Comparison of ENCODE assay signal across 11 mouse cellular contexts in the genomic region with DNA sequence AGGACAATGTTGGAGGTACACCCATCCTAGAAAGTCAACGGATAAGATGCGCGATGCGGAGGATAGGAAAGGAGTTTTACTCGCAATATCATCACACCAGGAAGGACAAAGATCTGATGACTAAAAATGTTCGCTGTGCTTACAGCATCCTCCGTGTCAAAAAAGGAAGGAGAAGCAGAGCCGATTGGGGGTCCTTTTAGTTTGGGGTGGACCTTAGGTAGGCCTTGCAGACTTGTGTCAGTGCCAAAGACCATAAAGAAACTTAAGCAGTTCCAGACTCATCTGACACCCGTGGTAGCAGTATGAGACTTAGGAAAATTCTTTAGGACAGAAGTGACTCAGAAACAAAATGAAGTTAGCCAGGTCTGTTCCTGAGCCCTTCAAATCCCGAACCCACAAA. TPM values are rescaled to one million over a fixed set of nuclear protein-coding genes. Genes with fewer than 3 reads are reported as not detected.
DNase-seq lines count a peak whose midpoint lies in the region; ATAC-seq and TF ChIP-seq lines count a peak whose summit lies in the region.
"Not testable (repeated sequence)": the region's sequence is repeated elsewhere in the genome, so short reads cannot be mapped to it uniquely, and the experiment has no call there.
"Had no signal": no experiment of that assay in that cellular context is flagged by ENCODE, and none has a peak within 500 bp of the region (broad histone marks: within the 10 kb centered on the region; RNA-seq: fewer than 3 reads in every experiment).

No protein-coding gene starts in this region.

- peak; percentile 25 for DNase-seq in 3T3-L1 (ENCODE audit: low read depth, low spot score)
- not testable (repeated sequence) for DNase-seq in cerebellum, adult 2 months; forebrain, embryonic 11.5 days (ENCODE audit: low spot score); liver, adult 2 months (ENCODE audit: extremely low read depth, low read depth, low spot score)

- not testable (repeated sequence) for H3K36me3 ChIP-seq in forebrain, embryonic 11.5 days (ENCODE audit: control insufficient read depth, insufficient read depth, low read length); intestine, embryonic 16.5 days (ENCODE audit: control insufficient read depth, insufficient read depth, low read length); liver, adult 2 months (ENCODE audit: control insufficient read depth, insufficient read depth, low read length); neural tube, embryonic 15.5 days
- peaks cover 14% of the 10 kb centered on the region for H3K36me3 ChIP-seq in heart, embryonic 14.5 days (ENCODE audit: control insufficient read depth, insufficient read depth, low read length)
- peaks cover 22% of the 10 kb centered on the region for H3K36me3 ChIP-seq in megakaryocyte, embryonic 14.5 days (replicated peaks; ENCODE audit: low read length)

- ATAC-seq in forebrain, embryonic 11.5 days (replicated peaks; ENCODE audit: low FRiP score) = peak; percentile 8; the same call in 1 of the 2 replicates
- not testable (repeated sequence) for ATAC-seq in heart, embryonic 14.5 days (ENCODE audit: insufficient number of reproducible peaks, insufficient read depth, low FRiP score, low read depth); neural tube, embryonic 15.5 days (ENCODE audit: low FRiP score)
- ATAC-seq in intestine, embryonic 16.5 days = peak; percentile 2

- not testable (repeated sequence) for TF ChIP-seq CTCF in cerebellum, adult 2 months (IDR thresholded peaks at IDR 0.05; ENCODE audit: borderline replicate concordance, insufficient read depth, low read depth, low read length); liver, adult 2 months (IDR thresholded peaks at IDR 0.05; ENCODE audit: low read depth, low read length)

- peak overlapping the region; percentile 47 for H3K4me3 ChIP-seq in cerebellum, adult 2 months (replicated peaks; ENCODE audit: insufficient read depth, low read depth, low read length)
- H3K4me3 ChIP-seq in forebrain, embryonic 11.5 days (ENCODE audit: low read depth, low read length) = peak overlapping the region; percentile 91
- peak overlapping the region; percentile 47 to 76 for H3K4me3 ChIP-seq in heart, embryonic 14.5 days (ENCODE audit: control insufficient read depth in 1 of 2, insufficient read depth in 1 of 2, low read depth in 1 of 2, low read length in 2 of 2)
- H3K4me3 ChIP-seq in intestine, embryonic 16.5 days (ENCODE audit: low read length) = peak overlapping the region; percentile 97
- peak overlapping the region; percentile 41 for H3K4me3 ChIP-seq in liver, adult 2 months (ENCODE audit: insufficient read depth, low read depth, low read length)
- H3K4me3 ChIP-seq in megakaryocyte, embryonic 14.5 days (replicated peaks) = peak overlapping the region; percentile 86
- H3K4me3 ChIP-seq in neural tube, embryonic 15.5 days (replicated peaks) = peak overlapping the region; percentile 99

- not testable (repeated sequence) for H3K27me3 ChIP-seq in cerebellum, adult 2 months (ENCODE audit: control insufficient read depth, insufficient read depth, low read length); forebrain, embryonic 11.5 days (ENCODE audit: control insufficient read depth, insufficient read depth, low read length); heart, embryonic 14.5 days (ENCODE audit: control insufficient read depth, insufficient read depth, low read length); intestine, embryonic 16.5 days (replicated peaks; ENCODE audit: control insufficient read depth, insufficient read depth, low read length); liver, adult 2 months (ENCODE audit: control insufficient read depth, insufficient read depth, low read length); megakaryocyte, embryonic 14.5 days (replicated peaks); neural tube, embryonic 15.5 days (replicated peaks)

- 3% methylated on average over 10 of the region's 10 CpGs for WGBS in cerebellum, adult 2 months
- WGBS in forebrain, embryonic 11.5 days = 6% methylated on average over 8 of the region's 10 CpGs
- 7% methylated on average over 6 of the region's 10 CpGs for WGBS in heart, embryonic 14.5 days
- WGBS in intestine, embryonic 16.5 days = 2% methylated on average over 9 of the region's 10 CpGs
- 5% methylated on average over 10 of the region's 10 CpGs for WGBS in liver, adult 2 months
- WGBS in neural tube, embryonic 15.5 days = 5% methylated on average over 10 of the region's 10 CpGs

- not testable (repeated sequence) for TF ChIP-seq POLR2A in cerebellum, adult 2 months (IDR thresholded peaks at IDR 0.05; ENCODE audit: borderline replicate concordance, insufficient read depth, low read length); liver, adult 2 months (IDR thresholded peaks at IDR 0.05; ENCODE audit: extremely low read depth, insufficient read depth, low read length)

- H3K27ac ChIP-seq in cerebellum, adult 2 months (ENCODE audit: insufficient read depth, low read length); forebrain, embryonic 11.5 days (ENCODE audit: low read depth, low read length); intestine, embryonic 16.5 days (ENCODE audit: low read length); liver, adult 2 months (replicated peaks; ENCODE audit: insufficient read depth, low read depth, low read length): not testable (repeated sequence)
- H3K27ac ChIP-seq in heart, embryonic 14.5 days (replicated peaks in 1 of 2; ENCODE audit: control insufficient read depth in 1 of 2, insufficient read depth in 1 of 2, low read depth in 2 of 2, low read length in 2 of 2) = peak overlapping the region; percentile 42 to 79; a peak in 3 of 4 replicates
- H3K27ac ChIP-seq in neural tube, embryonic 15.5 days (replicated peaks) = peak overlapping the region; percentile 58; the same call in 1 of the 2 replicates

- H3K79me2 ChIP-seq in liver, adult 2 months (ENCODE audit: control insufficient read depth, insufficient read depth, low read length) = peaks cover 17% of the 10 kb centered on the region

- peaks cover 11% of the 10 kb centered on the region for H3K4me1 ChIP-seq in cerebellum, adult 2 months (ENCODE audit: control insufficient read depth, insufficient read depth, low read length)
- peaks cover 16% of the 10 kb centered on the region for H3K4me1 ChIP-seq in forebrain, embryonic 11.5 days (replicated peaks; ENCODE audit: control insufficient read depth, insufficient read depth, low read length)
- peaks cover 2 to 27% of the 10 kb centered on the region in 2 experiments; a peak in 3 of 4 replicates for H3K4me1 ChIP-seq in heart, embryonic 14.5 days (ENCODE audit: control insufficient read depth in 2 of 2, insufficient read depth in 2 of 2, low read length in 2 of 2)
- H3K4me1 ChIP-seq in intestine, embryonic 16.5 days (ENCODE audit: control insufficient read depth, insufficient read depth, low read length) = peaks cover 22% of the 10 kb centered on the region
- not testable (repeated sequence) for H3K4me1 ChIP-seq in liver, adult 2 months (ENCODE audit: control insufficient read depth, insufficient read depth, low read length)
- peaks cover 38% of the 10 kb centered on the region for H3K4me1 ChIP-seq in megakaryocyte, embryonic 14.5 days
- peaks cover 33% of the 10 kb centered on the region for H3K4me1 ChIP-seq in neural tube, embryonic 15.5 days

- peak overlapping the region; percentile 34; the same call in 1 of the 2 replicates for H3K4me2 ChIP-seq in forebrain, embryonic 11.5 days (ENCODE audit: low read depth, low read length, severe bottlenecking)
- H3K4me2 ChIP-seq in heart, embryonic 14.5 days (ENCODE audit: low read length) = peak overlapping the region; percentile 59
- H3K4me2 ChIP-seq in intestine, embryonic 16.5 days (ENCODE audit: low read depth, low read length) = peak overlapping the region; percentile 45
- peak overlapping the region; percentile 92 for H3K4me2 ChIP-seq in neural tube, embryonic 15.5 days

- H3K9ac ChIP-seq in forebrain, embryonic 11.5 days (ENCODE audit: low read length) = peak overlapping the region; percentile 98; the same call in 1 of the 2 replicates
- H3K9ac ChIP-seq in heart, embryonic 14.5 days (ENCODE audit: low read length) = peak overlapping the region; percentile 56
- H3K9ac ChIP-seq in intestine, embryonic 16.5 days (ENCODE audit: low read depth, low read length) = peak overlapping the region; percentile 53
- not testable (repeated sequence) for H3K9ac ChIP-seq in liver, adult 2 months (ENCODE audit: low read depth, low read length)
- 0 out of 2 replicates have a peak overlapping the region, but pooled peaks have one; percentile 23 for H3K9ac ChIP-seq in neural tube, embryonic 15.5 days (replicated peaks)

- not testable (repeated sequence) for H3K9me3 ChIP-seq in forebrain, embryonic 11.5 days (ENCODE audit: control insufficient read depth, low read length); heart, embryonic 14.5 days (ENCODE audit: control insufficient read depth, low read length); intestine, embryonic 16.5 days (ENCODE audit: control insufficient read depth, low read length); megakaryocyte, embryonic 14.5 days; neural tube, embryonic 15.5 days (replicated peaks)

RNA-seq across cellular contexts. Expression of gene Dgcr8, which starts 0.6 kb away (rescaled TPM):
- 56.0 and 57.7 TPM in 2 replicates for polyA plus RNA-seq in cerebellum, adult 2 months (2012; rRNA removed)
- 49.1 and 52.4 TPM in 2 replicates for polyA plus RNA-seq in forebrain, embryonic 11.5 days (2014; fragmentation: Nextera tagmentation; extraction: Ambion mirVana)
- 20.9 and 22.0 TPM in 2 replicates for polyA plus RNA-seq in heart, embryonic 14.5 days (2014; fragmentation: Nextera tagmentation; extraction: Ambion mirVana)
- 17.0 and 18.9 TPM in 2 replicates for polyA plus RNA-seq in intestine, embryonic 16.5 days (2015; fragmentation: Nextera tagmentation; extraction: Ambion mirVana)
- total RNA-seq in liver, adult 2 months (2014; rRNA removed) = 8.3 and 11.7 TPM in 2 replicates
- polyA plus RNA-seq in liver, adult 2 months (2012; rRNA removed) = 6.0 and 8.0 TPM in 2 replicates
- polyA plus RNA-seq in megakaryocyte, embryonic 14.5 days (2012; ENCODE audit: insufficient read depth, low replicate concordance) = 0.77 and 2.5 TPM in 2 replicates
- polyA plus RNA-seq in neural tube, embryonic 15.5 days (2015; fragmentation: Nextera tagmentation; extraction: Ambion mirVana) = 28.0 and 30.0 TPM in 2 replicates

RNA-seq across cellular contexts. Expression of gene Gm49776, which starts 31.5 kb away (rescaled TPM):
- 0.47 TPM in 1 of 2 replicates, not detected in the other for polyA plus RNA-seq in cerebellum, adult 2 months (2012; rRNA removed)
- 6.2 TPM in 1 of 2 replicates, not detected in the other for polyA plus RNA-seq in forebrain, embryonic 11.5 days (2014; fragmentation: Nextera tagmentation; extraction: Ambion mirVana)
- 0.88 and 3.6 TPM in 2 replicates for polyA plus RNA-seq in heart, embryonic 14.5 days (2014; fragmentation: Nextera tagmentation; extraction: Ambion mirVana)
- polyA plus RNA-seq in intestine, embryonic 16.5 days (2015; fragmentation: Nextera tagmentation; extraction: Ambion mirVana) = 1.7 TPM in 1 of 2 replicates, not detected in the other
- not detected in 2 replicates for total RNA-seq in liver, adult 2 months (2014; rRNA removed)
- polyA plus RNA-seq in liver, adult 2 months (2012; rRNA removed) = not detected in 2 replicates
- 1.3 TPM in 1 of 2 replicates, not detected in the other for polyA plus RNA-seq in megakaryocyte, embryonic 14.5 days (2012; ENCODE audit: insufficient read depth, low replicate concordance)
- 1.4 and 5.4 TPM in 2 replicates for polyA plus RNA-seq in neural tube, embryonic 15.5 days (2015; fragmentation: Nextera tagmentation; extraction: Ambion mirVana)
- total RNA-seq: adrenal gland, postnatal 4 days; heart, postnatal 14 days; left cerebral cortex, postnatal 10 days had no signal

RNA-seq across cellular contexts. Expression of gene Ranbp1, which starts 41.1 kb away (rescaled TPM):
- 96.2 and 104 TPM in 2 replicates for polyA plus RNA-seq in cerebellum, adult 2 months (2012; rRNA removed)
- polyA plus RNA-seq in forebrain, embryonic 11.5 days (2014; fragmentation: Nextera tagmentation; extraction: Ambion mirVana) = 1,172 and 1,252 TPM in 2 replicates
- 354 and 357 TPM in 2 replicates for polyA plus RNA-seq in heart, embryonic 14.5 days (2014; fragmentation: Nextera tagmentation; extraction: Ambion mirVana)
- polyA plus RNA-seq in intestine, embryonic 16.5 days (2015; fragmentation: Nextera tagmentation; extraction: Ambion mirVana) = 419 and 484 TPM in 2 replicates
- total RNA-seq in liver, adult 2 months (2014; rRNA removed) = 37.0 and 40.9 TPM in 2 replicates
- polyA plus RNA-seq in liver, adult 2 months (2012; rRNA removed) = 32.1 and 39.5 TPM in 2 replicates
- polyA plus RNA-seq in megakaryocyte, embryonic 14.5 days (2012; ENCODE audit: insufficient read depth, low replicate concordance) = 283 and 648 TPM in 2 replicates
- polyA plus RNA-seq in neural tube, embryonic 15.5 days (2015; fragmentation: Nextera tagmentation; extraction: Ambion mirVana) = 364 and 412 TPM in 2 replicates

RNA-seq across cellular contexts. Expression of gene Trmt2a, which starts 41.1 kb away (rescaled TPM):
- polyA plus RNA-seq in cerebellum, adult 2 months (2012; rRNA removed) = 96.0 and 99.5 TPM in 2 replicates
- polyA plus RNA-seq in forebrain, embryonic 11.5 days (2014; fragmentation: Nextera tagmentation; extraction: Ambion mirVana) = 110 TPM in 2 replicates
- 39.8 and 48.4 TPM in 2 replicates for polyA plus RNA-seq in heart, embryonic 14.5 days (2014; fragmentation: Nextera tagmentation; extraction: Ambion mirVana)
- 90.8 and 107 TPM in 2 replicates for polyA plus RNA-seq in intestine, embryonic 16.5 days (2015; fragmentation: Nextera tagmentation; extraction: Ambion mirVana)
- 12.8 and 14.6 TPM in 2 replicates for total RNA-seq in liver, adult 2 months (2014; rRNA removed)
- 15.8 and 19.4 TPM in 2 replicates for polyA plus RNA-seq in liver, adult 2 months (2012; rRNA removed)
- 3.9 and 21.7 TPM in 2 replicates for polyA plus RNA-seq in megakaryocyte, embryonic 14.5 days (2012; ENCODE audit: insufficient read depth, low replicate concordance)
- polyA plus RNA-seq in neural tube, embryonic 15.5 days (2015; fragmentation: Nextera tagmentation; extraction: Ambion mirVana) = 96.4 and 97.1 TPM in 2 replicates

RNA-seq across cellular contexts. Expression of gene Zdhhc8, which starts 54.7 kb away (rescaled TPM):
- 74.0 and 85.3 TPM in 2 replicates for polyA plus RNA-seq in cerebellum, adult 2 months (2012; rRNA removed)
- 15.8 and 18.6 TPM in 2 replicates for polyA plus RNA-seq in forebrain, embryonic 11.5 days (2014; fragmentation: Nextera tagmentation; extraction: Ambion mirVana)
- 16.4 and 22.5 TPM in 2 replicates for polyA plus RNA-seq in heart, embryonic 14.5 days (2014; fragmentation: Nextera tagmentation; extraction: Ambion mirVana)
- 4.1 TPM in 2 replicates for polyA plus RNA-seq in intestine, embryonic 16.5 days (2015; fragmentation: Nextera tagmentation; extraction: Ambion mirVana)
- total RNA-seq in liver, adult 2 months (2014; rRNA removed) = 1.2 and 1.3 TPM in 2 replicates
- 10.9 and 12.3 TPM in 2 replicates for polyA plus RNA-seq in liver, adult 2 months (2012; rRNA removed)
- 18.6 and 41.2 TPM in 2 replicates for polyA plus RNA-seq in megakaryocyte, embryonic 14.5 days (2012; ENCODE audit: insufficient read depth, low replicate concordance)
- 16.9 and 19.2 TPM in 2 replicates for polyA plus RNA-seq in neural tube, embryonic 15.5 days (2015; fragmentation: Nextera tagmentation; extraction: Ambion mirVana)

Comparison
In these comparisons a context has a peak if more than half of its experiments do, and no peak if none do; other contexts are left out.
1. H3K4me3 ChIP-seq: peak in every context shown above with its lines; median percentile 99 in neural tube, embryonic 15.5 days; 97 in intestine, embryonic 16.5 days; 91 in forebrain, embryonic 11.5 days; 86 in megakaryocyte, embryonic 14.5 days; 62 in heart, embryonic 14.5 days; 47 in cerebellum, adult 2 months; 41 in liver, adult 2 months.
2. H3K4me2 ChIP-seq: peak in every context shown above with its lines; median percentile 92 in neural tube, embryonic 15.5 days; 59 in heart, embryonic 14.5 days; 45 in intestine, embryonic 16.5 days; 34 in forebrain, embryonic 11.5 days.